Mouse (Mus musculus) heart, postnatal 14 days (tissue): ENCODE results near the gene Gm17622. TPM values are rescaled to one million over a fixed set of nuclear protein-coding genes. Genes with fewer than 3 reads are reported as not detected.

Experiments used
- DNase-seq, 2 experiments: peaks; one replicate each; pipeline ENCODE4 v3.0.0; 2021 to 2022
- intact Hi-C: fragments of 180-260 bp; cut with DNase I; formaldehyde crosslinking; loops from one replicate; pipeline ENCODE4 v1.15.1; 2025
- long read RNA-seq, 2 experiments: library from polyadenylated mRNA; stranded (forward); transcript quantifications; one replicate each; pipeline ENCODE4 v2.0.0; 2021
- total RNA-seq, 2 experiments: library from RNA; stranded (reverse); gene quantifications; 2 replicates each; pipeline ENCODE4 v1.2.3; 2021

The Gm17622 gene
- total RNA-seq = not detected
- long read RNA-seq, experiment 1 = 0 reads
- long read RNA-seq, experiment 2 = 0 reads

GRCm38 (mm10) chr13:96490433-96490832 lies at the start of gene Gm17622:
Gene Gm17622 (plus strand): TSS chr13:96490733.
- intact Hi-C loops = loop anchor here (5.0 kb wide), 1 partner anchor 53 kb away; no protein-coding TSS in a partner anchor
- DNase-seq = no peak

- intact Hi-C loops = no loop called here
Observed at GRCm38 (mm10) chr13:96450205-96450856, 40.2 kb upstream of the Gm17622 start.

GRCm38 (mm10) chr13:96450869-96451268 lies 39.7 kb upstream of the Gm17622 start:
- intact Hi-C loops = no loop called here

More at GRCm38 (mm10) chr13:96450205-96450856, 40.2 kb upstream of the Gm17622 start:
- DNase-seq = no peak

GRCm38 (mm10) chr13:96451386-96452140 lies 39.0 kb upstream of the Gm17622 start:
- intact Hi-C loops = no loop called here
- no peak for DNase-seq

More at GRCm38 (mm10) chr13:96450869-96451268, 39.7 kb upstream of the Gm17622 start:
- DNase-seq = peak; percentile 31 to 49

GRCm38 (mm10) chr13:96452621-96453020 lies 37.9 kb upstream of the Gm17622 start:
- no peak for DNase-seq
- intact Hi-C loops = no loop called here

- peak; percentile 31 to 36 for DNase-seq
- intact Hi-C loops = no loop called here
Observed at GRCm38 (mm10) chr13:96454288-96454687, 36.2 kb upstream of the Gm17622 start.

- no peak for DNase-seq
- intact Hi-C loops = no loop called here
Observed at GRCm38 (mm10) chr13:96457566-96457965, 33.0 kb upstream of the Gm17622 start.

GRCm38 (mm10) chr13:96458018-96458417 lies 32.5 kb upstream of the Gm17622 start:
- no peak for DNase-seq
- intact Hi-C loops = no loop called here

- no peak for DNase-seq
- intact Hi-C loops = no loop called here
Observed at GRCm38 (mm10) chr13:96458606-96459005, 31.9 kb upstream of the Gm17622 start.

GRCm38 (mm10) chr13:96462644-96463043 lies 27.9 kb upstream of the Gm17622 start:
- intact Hi-C loops = no loop called here
- no peak for DNase-seq

GRCm38 (mm10) chr13:96465315-96465714 lies 25.2 kb upstream of the Gm17622 start:
- no peak for DNase-seq
- intact Hi-C loops = no loop called here

GRCm38 (mm10) chr13:96468678-96469077 lies 21.9 kb upstream of the Gm17622 start:
- no peak for DNase-seq
- intact Hi-C loops = no loop called here

GRCm38 (mm10) chr13:96470556-96470955 lies 20.0 kb upstream of the Gm17622 start:
- intact Hi-C loops = no loop called here
- no peak for DNase-seq

- intact Hi-C loops = no loop called here
- no peak for DNase-seq
Observed at GRCm38 (mm10) chr13:96470957-96471356, 19.6 kb upstream of the Gm17622 start, which contains the start of gene Ankdd1b. Gene Ankdd1b (minus strand): TSS chr13:96471198.

GRCm38 (mm10) chr13:96477226-96477625 lies 13.3 kb upstream of the Gm17622 start:
- DNase-seq = no peak
- intact Hi-C loops = no loop called here

- intact Hi-C loops = no loop called here
- DNase-seq = no peak
Observed at GRCm38 (mm10) chr13:96478991-96479390, 11.5 kb upstream of the Gm17622 start.

- no peak for DNase-seq
- intact Hi-C loops = no loop called here
Observed at GRCm38 (mm10) chr13:96487230-96487629, 3.3 kb upstream of the Gm17622 start.

GRCm38 (mm10) chr13:96487968-96488367 lies 2.6 kb upstream of the Gm17622 start:
- DNase-seq = no peak
- intact Hi-C loops = no loop called here

GRCm38 (mm10) chr13:96496630-96497029 lies 6.1 kb downstream of the Gm17622 start:
- intact Hi-C loops = loop anchor here (5.0 kb wide), 2 partner anchors 46 to 96 kb away; partner anchors contain the start of genes Col4a3bp and Polk
- no peak for DNase-seq

GRCm38 (mm10) chr13:96499891-96500290 lies 9.4 kb downstream of the Gm17622 start:
- intact Hi-C loops = loop anchor here (5.0 kb wide), 2 partner anchors 42 to 92 kb away; partner anchors contain the start of genes Col4a3bp and Polk
- no peak for DNase-seq

- no peak for DNase-seq
- intact Hi-C loops = no loop called here
Observed at GRCm38 (mm10) chr13:96505661-96506060, 15.1 kb downstream of the Gm17622 start.
